Mouse (Mus musculus) G1E-ER4 (cell line): ENCODE measurements around the gene Epp13. TPM values are rescaled to one million over a fixed set of nuclear protein-coding genes. Genes with fewer than 3 reads are reported as not detected.

Experiments
- GATA1 ChIP-seq: IDR thresholded peaks from one replicate; pipeline ENCODE4 v1.8.0; 2012; ENCODE audit warnings: low read length, inconsistent platforms
- polyA plus RNA-seq: library from polyadenylated mRNA; stranded (reverse); fragments of >175 nt; gene quantifications from 2 replicates; pipeline ENCODE4 v1.2.3, GENCODE M21; 2012

The Epp13 gene
- polyA plus RNA-seq, 1 experiment: not detected

GRCm38 (mm10) chr7:6284442-6285012, 32.0 kb downstream of the Epp13 start:
- TF ChIP-seq GATA1: no peak

- TF ChIP-seq GATA1: no peak
These were observed 32.9 kb downstream of the Epp13 start for GRCm38 (mm10) chr7:6285366-6285765.

- no peak for TF ChIP-seq GATA1
These were observed 33.6 kb downstream of the Epp13 start, which contains the start of gene Zfp667 for GRCm38 (mm10) chr7:6285842-6286705. Gene Zfp667, plus strand, starts transcription at chr7:6286579.

GRCm38 (mm10) chr7:6286921-6287531, 34.5 kb downstream of the Epp13 start:
- no peak for TF ChIP-seq GATA1

GRCm38 (mm10) chr7:6330458-6331232, 78.1 kb downstream of the Epp13 start:
- no peak for TF ChIP-seq GATA1

- TF ChIP-seq GATA1: no peak
These were observed 78.9 kb downstream of the Epp13 start, which contains the start of gene Zfp583 for GRCm38 (mm10) chr7:6331233-6331956. Gene Zfp583, minus strand, starts transcription at chr7:6331285.

Other genes with a start within 250 kb of the Epp13 start
- gene Vmn1r65, start 241.7 kb upstream of the Epp13 start, polyA plus RNA-seq: not detected in 2 replicates
- gene Nlrp4c, start 207.5 kb upstream of the Epp13 start, polyA plus RNA-seq: not detected in 2 replicates
- 63.8 and 69.9 TPM in 2 replicates for gene Zfp787, start 96.7 kb upstream of the Epp13 start, polyA plus RNA-seq
- 68.9 and 81.1 TPM in 2 replicates for gene Zfp444, start 80.5 kb upstream of the Epp13 start, polyA plus RNA-seq
- not detected in 2 replicates for gene Galp, start 55.6 kb upstream of the Epp13 start, polyA plus RNA-seq
- not detected in 2 replicates for gene Zscan5b, start 30.4 kb upstream of the Epp13 start, polyA plus RNA-seq
- gene Zfp667, start 33.9 kb downstream of the Epp13 start, polyA plus RNA-seq: 0.16 and 1.4 TPM in 2 replicates
- gene Zfp583, start 78.6 kb downstream of the Epp13 start, polyA plus RNA-seq: not detected in 2 replicates
- not detected in 2 replicates for gene Gm3854, start 91.0 kb downstream of the Epp13 start, polyA plus RNA-seq
- gene Zfp78, start 110.6 kb downstream of the Epp13 start, polyA plus RNA-seq: 0.02 TPM in 1 of 2 replicates, not detected in the other
- gene Zfp28, start 130.6 kb downstream of the Epp13 start, polyA plus RNA-seq: 0.64 and 0.66 TPM in 2 replicates
- gene Smim17, start 146.0 kb downstream of the Epp13 start, polyA plus RNA-seq: not detected in 2 replicates
- not detected in 2 replicates for gene Gm20715, start 157.6 kb downstream of the Epp13 start, polyA plus RNA-seq
- gene Olfr1344, start 186.0 kb downstream of the Epp13 start, polyA plus RNA-seq: not detected in 2 replicates
- gene Olfr1336, start 203.5 kb downstream of the Epp13 start, polyA plus RNA-seq: not detected in 2 replicates
- gene Olfr1346, start 214.4 kb downstream of the Epp13 start, polyA plus RNA-seq: not detected in 2 replicates
- not detected in 2 replicates for gene Olfr5, start 234.2 kb downstream of the Epp13 start, polyA plus RNA-seq
- not detected in 2 replicates for gene Olfr1347, start 247.0 kb downstream of the Epp13 start, polyA plus RNA-seq